Mouse (Mus musculus) adrenal gland, postnatal 0 days (tissue): ENCODE data around the gene D630003M21Rik. TPM values are rescaled to one million over a fixed set of nuclear protein-coding genes. Genes with fewer than 3 reads are reported as not detected.

Experiments used
- microRNA-seq: library from miRNA; unstranded; fragments of <30 nt; microRNA quantifications from one replicate; pipeline ENCODE4, GENCODE M21; 2016; ENCODE audit warnings: borderline replicate concordance; ENCODE audit not compliant: insufficient number of aligned reads
- polyA plus RNA-seq: library from polyadenylated mRNA; unstranded; fragments of >200 nt; fragmentation: Nextera tagmentation; extraction: Ambion mirVana; gene quantifications from 2 replicates; pipeline ENCODE4 v1.2.1, GENCODE M21; 2015

Gene D630003M21Rik
- polyA plus RNA-seq, result 1.6 and 1.7 TPM in 2 replicates

DNA sequence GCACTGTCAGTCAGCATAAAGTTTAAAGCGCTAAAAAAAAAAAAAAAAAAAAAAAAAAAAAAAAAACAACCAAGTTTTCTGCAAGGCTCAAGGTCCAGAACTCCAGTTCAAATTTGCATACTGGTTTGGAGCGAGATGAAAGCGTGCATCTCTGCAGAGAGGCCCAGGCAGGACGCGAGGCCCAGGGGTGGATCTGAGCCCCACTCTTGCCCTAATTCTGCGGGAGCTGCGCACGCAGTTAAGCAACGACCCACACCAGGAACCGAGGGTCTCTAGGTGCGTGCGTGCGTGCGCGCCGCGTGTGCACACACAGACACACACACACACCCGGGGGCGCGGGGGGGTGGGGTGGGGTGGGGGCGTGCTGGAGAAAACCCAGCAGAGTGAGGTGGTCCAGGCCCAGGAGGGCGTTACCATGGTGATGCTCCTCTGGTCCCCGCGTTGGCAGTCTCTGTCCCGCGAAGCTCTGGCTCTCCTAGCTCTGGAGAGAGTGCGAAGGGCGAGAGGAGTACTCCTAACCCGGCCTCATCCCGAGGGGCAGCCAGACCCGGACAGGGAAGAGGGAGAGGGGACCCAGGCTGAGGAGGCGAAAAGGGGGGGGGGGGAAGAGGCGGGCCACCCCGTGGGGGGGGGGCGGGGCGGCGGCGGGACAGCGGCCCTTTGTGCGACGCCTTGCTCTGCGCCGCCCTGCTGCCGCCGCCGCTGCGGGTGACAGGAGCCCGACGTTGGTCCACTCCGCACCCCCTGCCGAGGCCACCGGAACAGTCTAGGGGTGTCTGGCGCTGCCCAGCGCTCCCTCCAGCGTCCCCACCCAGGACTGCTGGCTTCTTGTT lies at the start of gene D630003M21Rik:
TSS of gene D630003M21Rik (minus strand) at position 553 of the 833 bp plus-strand sequence.

GRCm38 (mm10) chr2:158258005-158258418 lies 29.0 kb upstream of the D630003M21Rik start, which contains the start of gene Bpi:
Gene Bpi, plus strand, starts transcription at chr2:158258094.

DNA sequence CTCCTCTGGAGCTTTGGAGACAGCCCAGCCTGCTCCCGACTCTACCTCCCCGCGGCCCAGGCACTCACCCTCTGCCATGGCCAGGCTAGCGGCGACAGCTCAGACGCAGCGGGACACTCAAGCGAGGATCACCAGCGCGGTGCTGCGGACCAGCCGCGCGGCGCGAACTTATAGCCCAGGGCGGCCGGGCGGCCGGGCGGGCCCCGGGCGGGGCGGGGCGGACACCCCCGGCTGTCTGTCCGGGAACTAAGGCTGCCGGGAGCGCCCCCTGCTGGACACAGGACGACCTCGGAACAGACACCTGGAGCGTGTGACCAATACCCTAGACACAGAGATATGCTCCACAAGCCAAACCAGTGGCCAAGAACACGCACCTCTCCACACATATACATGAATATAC lies 82.8 kb downstream of the D630003M21Rik start, which contains the start of gene Tgm2:
TSS of gene Tgm2 (minus strand) at position 214 of the 400 bp plus-strand sequence.

Small RNA genes lying within 50 kb of the gene (microRNA-seq; reads per million reads assigned to microRNA genes)
- not detected for gene Mir7685

Other genes with a start within 250 kb of the D630003M21Rik start
- gene Tti1, start 200.8 kb downstream of the D630003M21Rik start, polyA plus RNA-seq, result 7.1 and 11.6 TPM in 2 replicates
- gene Rprd1b, start 200.7 kb downstream of the D630003M21Rik start, polyA plus RNA-seq, result 24.4 and 28.3 TPM in 2 replicates
- gene Tgm2, start 82.8 kb downstream of the D630003M21Rik start, polyA plus RNA-seq, result 48.4 and 70.2 TPM in 2 replicates
- gene Bpi, start 28.9 kb upstream of the D630003M21Rik start, polyA plus RNA-seq, result 0.06 TPM in 1 of 2 replicates, not detected in the other
- gene Lbp, start 77.3 kb upstream of the D630003M21Rik start, polyA plus RNA-seq, result 31.9 and 33.3 TPM in 2 replicates
- gene Snhg11, start 146.4 kb upstream of the D630003M21Rik start, polyA plus RNA-seq, result 14.4 and 34.9 TPM in 2 replicates
- gene Ralgapb, start 180.6 kb upstream of the D630003M21Rik start, polyA plus RNA-seq, result 13.8 and 20.5 TPM in 2 replicates